Mouse (Mus musculus): Measurements from ENCODE around the gene Fhl3.

The Fhl3 gene

DNA sequence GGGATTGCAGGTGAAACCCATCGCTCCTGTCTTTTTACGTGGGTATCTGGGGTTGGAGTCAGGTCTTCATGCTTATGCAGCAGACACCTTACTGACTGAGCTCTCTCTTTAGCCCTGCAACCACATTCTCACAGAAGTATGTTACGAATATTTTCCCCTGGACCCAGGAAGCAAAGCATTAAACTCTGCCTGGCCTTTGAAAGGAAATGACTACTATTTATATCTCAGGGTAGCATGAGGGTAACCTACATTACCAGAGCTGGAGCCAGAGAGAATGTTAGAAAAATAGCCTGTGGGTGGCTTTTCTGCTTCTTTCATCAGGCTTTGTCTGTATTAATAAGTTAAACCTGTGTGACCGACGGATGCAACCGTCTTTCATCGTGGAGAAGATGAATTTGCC is 55.0 kb downstream of the Fhl3 start:
- DNase-seq (ENCODE audit: low read depth, low spot score), result no peak

Data from mesoderm, embryonic 11.5 days (tissue).